Mouse (Mus musculus) right cerebral cortex, postnatal 36 days (tissue): ENCODE measurements around the gene Zcchc24.
A peak's percentile ranks its signal among the peaks of the same experiment; 100 is the strongest.

Experiments used
- DNase-seq, 2 experiments: peaks; one replicate each; pipeline ENCODE4 v3.0.0; 2022; ENCODE audit warnings: low spot score in 2 of 2, mixed read lengths in 1 of 2

Zcchc24 gene

GRCm38 (mm10) chr14:25776294-25776693 is 7.5 kb upstream of the Zcchc24 start:
- no peak for DNase-seq

GRCm38 (mm10) chr14:25774100-25774499 is 5.3 kb upstream of the Zcchc24 start:
- DNase-seq = no peak

- no peak for DNase-seq
These were observed 4.2 kb upstream of the Zcchc24 start for GRCm38 (mm10) chr14:25773039-25773438.

GRCm38 (mm10) chr14:25769626-25770306 is 927 bp upstream of the Zcchc24 start:
- no peak for DNase-seq

- peak in 1 of 2 experiments; percentile 20 for DNase-seq
These were observed 462 bp downstream of the Zcchc24 start for GRCm38 (mm10) chr14:25768261-25768893.

- DNase-seq = no peak
These were observed 1.1 kb downstream of the Zcchc24 start for GRCm38 (mm10) chr14:25767725-25768203.

- DNase-seq = no peak
These were observed 2.4 kb downstream of the Zcchc24 start for GRCm38 (mm10) chr14:25766441-25766840.

- DNase-seq = peak; percentile 55 to 69
These were observed 2.9 kb downstream of the Zcchc24 start for GRCm38 (mm10) chr14:25765921-25766320.

GRCm38 (mm10) chr14:25765146-25765545 is 3.7 kb downstream of the Zcchc24 start:
- no peak for DNase-seq

- DNase-seq = no peak
These were observed 7.7 kb downstream of the Zcchc24 start for GRCm38 (mm10) chr14:25761184-25761583.

- DNase-seq = no peak
These were observed 8.8 kb downstream of the Zcchc24 start for GRCm38 (mm10) chr14:25759981-25760537.

GRCm38 (mm10) chr14:25759551-25759950 is 9.3 kb downstream of the Zcchc24 start:
- DNase-seq = no peak

- no peak for DNase-seq
These were observed 10.9 kb downstream of the Zcchc24 start for GRCm38 (mm10) chr14:25757917-25758316.

GRCm38 (mm10) chr14:25756385-25756990 is 12.4 kb downstream of the Zcchc24 start:
- DNase-seq = no peak

- DNase-seq = no peak
These were observed 13.3 kb downstream of the Zcchc24 start for GRCm38 (mm10) chr14:25755541-25755940.

GRCm38 (mm10) chr14:25754531-25755484 is 14.0 kb downstream of the Zcchc24 start:
- no peak for DNase-seq

GRCm38 (mm10) chr14:25753021-25753420 is 15.8 kb downstream of the Zcchc24 start:
- DNase-seq = peak; percentile 44 to 65

GRCm38 (mm10) chr14:25751067-25751466 is 17.8 kb downstream of the Zcchc24 start:
- no peak for DNase-seq

GRCm38 (mm10) chr14:25750448-25751015 is 18.3 kb downstream of the Zcchc24 start:
- DNase-seq = no peak

GRCm38 (mm10) chr14:25749143-25749909 is 19.5 kb downstream of the Zcchc24 start:
- DNase-seq = no peak
